Mouse (Mus musculus) B cell, adult 62 days (primary cell): ENCODE results near the gene Gm21833. TPM values are rescaled to one million over a fixed set of nuclear protein-coding genes. Genes with fewer than 3 reads are reported as not detected.

Source experiments
- total RNA-seq: library from RNA; stranded (reverse); gene quantifications from 4 replicates; pipeline ENCODE4 v1.2.4, GENCODE M21; 2023

Gene Gm21833
- total RNA-seq = not detected in 4 replicates

DNA sequence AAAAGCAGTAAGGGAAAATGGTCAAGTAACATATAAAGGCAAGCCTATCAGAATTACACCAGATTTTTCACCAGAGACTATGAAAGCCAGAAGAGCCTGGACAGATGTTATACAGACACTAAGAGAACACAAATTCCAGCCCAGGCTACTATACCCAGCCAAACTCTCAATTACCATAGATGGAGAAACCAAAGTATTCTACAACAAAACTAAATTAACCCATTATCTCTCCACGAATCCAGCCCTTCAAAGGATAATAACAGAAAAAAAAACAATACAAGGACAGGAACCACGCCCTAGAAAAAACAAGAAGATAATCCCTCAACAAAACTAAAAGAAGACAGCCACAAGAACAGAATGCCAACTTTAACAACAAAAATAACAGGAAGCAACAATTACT is at the start of gene Gm21833:
TSS of gene Gm21833 (plus strand) at position 301 of the 400 bp plus-strand sequence.

